Mouse (Mus musculus) heart, adult 11 months (tissue): ENCODE results near the gene Nfib.

Experiments used
- DNase-seq: peaks from one replicate; pipeline ENCODE4 v3.0.0; 2022

Nfib gene

GRCm38 (mm10) chr4:82623081-82623538 is 82.4 kb downstream of the Nfib start:
- peak; percentile 44 for DNase-seq

GRCm38 (mm10) chr4:82622321-82622836 is 83.2 kb downstream of the Nfib start:
- peak; percentile 93 for DNase-seq

DNA sequence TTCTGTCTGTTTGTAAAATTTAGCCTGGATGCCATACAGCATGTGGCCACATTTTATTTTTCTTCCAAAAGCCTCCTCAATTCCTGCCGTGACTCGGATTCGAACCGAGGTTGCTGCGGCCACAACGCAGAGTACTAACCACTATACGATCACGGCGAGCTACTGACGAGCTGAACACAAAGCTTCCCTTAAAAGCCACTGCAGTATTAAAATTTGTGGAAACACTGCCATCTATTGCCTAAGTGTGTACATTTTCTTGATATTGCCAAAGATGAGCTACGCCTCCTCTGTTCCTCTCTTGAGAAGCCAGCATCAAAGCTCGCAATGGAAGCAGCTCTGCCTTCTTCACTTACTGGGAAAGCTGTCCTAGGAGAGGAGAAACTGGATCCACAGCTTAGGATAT is 86.0 kb downstream of the Nfib start:
- peak; percentile 83 for DNase-seq

GRCm38 (mm10) chr4:82619003-82619402 is 86.5 kb downstream of the Nfib start:
- DNase-seq: peak; percentile 44

- peak; percentile 55 for DNase-seq
These were observed 88.3 kb downstream of the Nfib start for GRCm38 (mm10) chr4:82617257-82617656.

- DNase-seq: peak; percentile 74
These were observed 89.8 kb downstream of the Nfib start for GRCm38 (mm10) chr4:82615712-82616111.

DNA sequence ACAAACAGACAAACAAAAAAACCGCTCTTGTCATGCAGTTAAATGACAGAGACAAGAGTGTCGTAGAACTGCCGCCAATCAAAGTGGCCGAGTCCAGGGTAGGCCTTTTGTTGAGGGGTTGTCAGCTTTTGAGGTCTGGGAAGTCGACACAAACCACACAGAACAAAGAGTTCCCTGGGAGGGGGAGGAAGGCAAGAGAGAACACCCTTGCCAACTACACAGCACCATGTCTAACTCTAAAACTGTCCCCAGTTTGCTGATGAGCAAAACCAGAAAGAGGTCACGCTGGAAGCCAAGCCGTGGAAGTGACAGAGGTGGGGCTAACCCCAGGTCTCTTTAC is 91.1 kb downstream of the Nfib start:
- DNase-seq: peak; percentile 87

DNA sequence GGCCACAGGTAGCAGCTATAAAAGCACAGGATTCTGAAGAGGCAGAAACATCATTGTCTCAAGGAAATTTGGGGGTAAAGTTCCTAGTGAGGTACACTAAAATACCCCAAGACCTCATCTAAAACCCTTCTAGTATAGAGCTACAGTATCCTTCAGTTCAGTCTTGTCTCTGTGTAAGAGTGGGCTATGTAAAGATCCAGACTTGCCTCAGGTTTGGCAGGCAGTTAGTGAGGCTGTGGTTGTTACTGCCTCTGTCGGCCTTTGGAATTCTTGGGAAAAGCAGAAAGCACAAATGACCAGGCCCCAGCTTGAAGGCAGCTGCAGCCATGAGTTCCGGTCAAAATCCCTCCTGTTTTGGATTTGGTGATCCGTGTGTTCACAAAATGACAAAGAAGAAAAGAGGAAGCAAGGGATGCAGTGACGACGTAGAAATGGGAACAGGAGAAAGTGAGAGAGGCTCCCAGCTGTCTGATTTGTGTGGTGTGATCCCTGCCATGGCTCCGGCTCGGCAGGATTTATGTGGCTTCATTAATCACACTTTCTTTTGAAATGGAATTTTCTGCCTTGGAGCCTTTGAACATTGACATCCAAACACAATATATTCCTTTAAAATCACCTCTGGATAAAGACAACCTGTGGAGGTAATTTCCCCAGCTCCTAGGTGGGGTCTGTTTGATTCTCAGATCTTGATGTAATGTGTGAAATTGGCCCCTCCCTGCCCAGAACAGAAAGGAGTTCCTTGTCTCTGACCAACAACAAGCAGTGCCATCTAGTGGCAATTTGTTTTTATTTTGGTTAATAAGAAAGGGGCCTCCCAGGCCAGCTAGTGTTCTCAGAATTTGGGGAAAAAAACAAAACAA is 91.7 kb downstream of the Nfib start:
- DNase-seq: peak; percentile 87

- peak; percentile 2 for DNase-seq
These were observed 95.9 kb downstream of the Nfib start for GRCm38 (mm10) chr4:82609676-82610075.

DNA sequence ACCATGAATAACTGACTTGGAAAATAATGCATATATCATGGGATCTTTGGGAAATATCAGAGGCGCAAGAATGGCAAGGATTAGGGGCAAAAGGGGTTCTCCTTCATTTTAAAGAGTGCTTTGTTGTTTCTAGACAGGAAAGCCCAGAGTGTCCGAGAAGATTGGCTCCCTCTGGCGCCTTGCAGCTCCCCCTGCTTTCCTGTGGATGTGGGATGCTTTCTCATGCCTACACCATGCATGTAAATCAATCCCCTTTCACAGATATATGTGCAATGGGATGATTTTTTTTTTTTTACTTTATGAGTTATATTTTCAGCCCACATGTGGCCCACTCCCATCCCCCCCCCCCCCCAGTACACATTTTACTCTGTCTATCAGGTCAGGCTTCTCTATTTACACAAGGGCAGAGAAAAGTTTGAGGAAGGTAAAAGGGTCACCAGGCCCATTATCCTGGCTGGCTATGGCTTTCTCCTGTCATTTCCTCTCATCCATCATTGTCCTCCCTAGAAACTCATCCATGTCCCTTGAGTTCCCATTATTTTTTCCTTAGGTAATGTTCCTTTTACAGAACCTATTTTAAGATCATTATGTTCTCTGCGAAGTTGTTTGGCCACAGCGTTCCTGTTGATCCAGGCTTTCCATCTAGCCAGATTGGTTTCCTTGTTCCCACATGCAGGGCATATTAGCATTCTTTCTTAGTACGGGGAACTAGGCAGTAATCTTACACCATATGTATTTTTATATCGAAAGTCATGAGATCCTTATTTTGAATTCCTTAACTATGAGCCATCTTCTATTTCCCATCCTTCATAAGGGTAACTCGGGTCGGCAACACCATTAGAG is 96.6 kb downstream of the Nfib start:
- DNase-seq: peak; percentile 29

GRCm38 (mm10) chr4:82607266-82607665 is 98.3 kb downstream of the Nfib start:
- peak; percentile 61 for DNase-seq

GRCm38 (mm10) chr4:82606351-82606750 is 99.2 kb downstream of the Nfib start:
- peak; percentile 66 for DNase-seq

DNA sequence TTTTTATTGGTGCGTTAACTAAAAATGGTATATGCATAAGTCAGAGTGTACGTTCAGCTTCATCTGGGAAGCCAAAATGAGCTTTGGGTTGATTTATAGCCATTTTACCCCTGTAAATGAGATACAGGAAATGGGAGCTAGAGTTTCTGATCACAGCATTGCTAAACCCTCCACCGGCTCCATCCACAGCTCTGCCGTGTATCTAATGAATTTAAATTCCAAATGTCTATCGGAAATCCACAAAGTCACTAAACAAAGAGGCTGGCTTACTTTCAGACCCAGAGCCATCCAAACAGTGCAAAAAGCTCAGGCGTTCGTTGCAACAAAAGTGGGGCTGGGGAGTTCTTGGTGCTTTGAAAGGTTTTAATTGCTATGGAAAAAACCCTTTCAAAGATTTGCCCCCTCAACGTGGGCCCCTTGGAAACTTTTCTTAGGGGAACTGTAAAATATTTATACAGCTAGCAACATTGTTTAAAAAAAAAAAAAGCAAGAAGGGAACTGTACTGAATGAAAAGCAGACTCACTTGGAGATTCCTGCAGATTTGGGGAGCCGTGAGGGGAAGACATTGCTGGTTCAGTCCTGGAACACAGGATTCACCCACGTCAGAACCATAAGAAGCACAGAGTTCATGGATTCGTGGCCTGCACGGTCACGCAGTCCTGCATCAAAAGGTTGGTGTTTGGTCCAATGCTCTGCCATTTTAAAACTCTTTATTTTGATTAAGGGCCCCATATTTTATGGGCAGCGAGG is 100.3 kb downstream of the Nfib start:
- DNase-seq: peak; percentile 51

- peak; percentile 83 for DNase-seq
These were observed 101.0 kb downstream of the Nfib start for GRCm38 (mm10) chr4:82604501-82604900.

DNA sequence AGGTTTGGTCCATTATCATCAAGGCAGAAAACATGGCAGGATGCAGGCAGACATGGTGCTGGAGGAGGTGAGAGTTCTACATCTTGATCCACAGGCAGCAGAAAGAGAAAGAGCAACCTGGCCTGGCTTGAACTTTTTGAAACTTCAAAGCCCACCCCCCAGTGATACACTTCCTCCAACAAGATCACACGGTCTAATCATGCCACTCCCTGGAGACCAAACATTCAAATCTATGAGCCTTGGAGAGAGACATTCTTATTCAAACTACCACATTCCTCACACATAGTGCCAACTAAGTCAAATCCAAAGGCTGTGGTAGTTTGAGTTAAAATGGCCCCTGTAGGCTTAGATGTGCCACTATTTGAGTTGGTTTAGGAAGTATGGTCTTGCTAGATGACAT is 104.9 kb downstream of the Nfib start:
- DNase-seq: peak; percentile 13

DNA sequence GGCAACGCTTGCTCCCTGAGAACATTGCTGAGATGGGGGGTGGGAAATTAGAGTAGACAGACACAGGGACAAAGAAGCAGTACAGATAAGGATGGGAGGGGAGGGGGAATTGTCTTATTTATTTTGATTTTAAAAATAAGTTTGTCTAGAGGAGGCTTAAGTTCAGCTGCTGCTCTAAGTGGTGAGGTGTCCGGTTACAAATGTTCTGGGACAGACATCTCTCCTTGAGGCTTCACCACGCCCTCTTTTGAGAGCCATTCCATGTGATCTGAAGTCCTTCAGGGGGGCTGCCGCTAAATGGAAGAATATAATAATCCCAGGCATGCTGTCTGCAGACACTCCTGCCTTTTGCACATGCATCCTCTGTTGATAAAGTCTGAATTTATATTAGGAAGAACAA is 107.1 kb downstream of the Nfib start:
- DNase-seq: peak; percentile 91

GRCm38 (mm10) chr4:82593681-82594666 is 111.6 kb downstream of the Nfib start:
- no peak for DNase-seq

DNA sequence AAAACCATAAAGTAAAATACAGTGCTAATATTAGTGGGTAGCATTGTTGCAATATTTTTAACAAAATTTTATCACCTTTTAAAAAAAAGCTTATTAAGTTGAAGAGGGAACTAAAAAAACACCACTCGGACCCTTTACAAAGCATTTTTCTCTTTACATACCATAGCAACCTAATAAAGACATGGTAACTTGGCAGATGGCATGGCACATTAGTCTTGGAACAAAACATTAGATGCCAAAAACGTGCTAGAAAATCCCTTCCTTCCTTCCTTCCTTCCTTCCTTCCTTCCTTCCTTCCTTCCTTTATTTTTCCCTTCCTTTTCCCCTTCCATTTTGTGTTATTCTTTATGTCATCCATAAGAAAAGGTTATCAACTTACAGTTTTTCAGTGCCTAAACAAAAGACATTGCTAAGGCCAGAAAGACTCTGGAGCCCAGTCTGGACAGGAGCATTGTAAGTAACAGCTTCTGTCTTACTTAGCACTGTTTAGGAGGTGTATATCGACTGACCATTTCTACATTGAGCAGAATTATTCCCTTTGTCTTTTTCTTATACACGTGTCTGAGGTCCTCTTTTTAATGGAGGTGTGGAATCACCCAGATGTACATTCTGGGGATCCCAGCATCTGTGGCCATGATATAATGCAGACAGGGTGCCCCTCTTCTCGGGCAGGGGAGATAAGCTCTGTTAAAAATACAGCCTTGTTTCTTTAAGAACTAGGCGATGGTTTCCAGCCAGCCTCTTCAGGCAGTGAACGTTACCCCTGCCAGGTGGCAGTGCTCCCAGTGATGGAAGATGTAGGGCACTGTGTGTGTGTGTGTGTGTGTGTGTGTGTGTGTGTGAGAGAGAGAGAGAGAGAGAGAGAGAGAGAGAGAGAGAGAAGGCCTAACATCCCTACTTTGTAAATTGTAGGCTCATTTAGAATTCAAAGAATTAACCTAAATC is 113.2 kb downstream of the Nfib start:
- peak; percentile 95 for DNase-seq

GRCm38 (mm10) chr4:82589345-82589890 is 116.1 kb downstream of the Nfib start:
- DNase-seq: peak; percentile 91

DNA sequence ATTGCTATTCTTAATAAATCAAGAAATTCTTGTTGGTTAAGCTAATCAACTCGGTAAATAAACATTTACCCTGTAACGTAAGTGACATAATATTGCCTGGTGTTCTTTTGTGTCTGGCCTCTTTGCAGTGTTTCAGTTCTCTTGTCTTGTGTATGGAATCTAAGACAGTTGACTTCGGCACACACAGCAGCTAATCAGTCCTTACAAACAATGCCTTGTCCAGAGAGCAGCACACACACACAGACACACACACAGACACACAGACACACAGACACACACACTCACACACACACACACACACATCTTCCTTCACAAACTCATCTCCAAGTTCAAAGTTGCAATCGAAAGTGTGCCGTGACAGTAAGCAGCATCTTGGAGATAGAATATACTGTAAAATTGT is 116.8 kb downstream of the Nfib start:
- no peak for DNase-seq
